Mouse (Mus musculus) kidney, adult 9 months (tissue): ENCODE measurements at regions not wholly inside any gene's neighbourhood (a gene's known extent, or its start where the extent isn't known, plus 50 kb on each side); places are given as distances from the start of the nearest gene placed in this dataset.

Experiments
- DNase-seq: peaks from one replicate; pipeline ENCODE4 v3.0.0; 2022

GRCm38 (mm10) chr13:114523116-114523515 is 64.4 kb upstream of the Fst start:
- DNase-seq: no peak

- DNase-seq: no peak
Observed at GRCm38 (mm10) chr13:114526856-114527255, 68.1 kb upstream of the Fst start.

GRCm38 (mm10) chr13:114530171-114530774 is 71.5 kb upstream of the Fst start:
- DNase-seq: no peak

GRCm38 (mm10) chr13:114531780-114532179 is 73.0 kb upstream of the Fst start:
- DNase-seq: no peak

GRCm38 (mm10) chr13:114532393-114533097 is 73.8 kb upstream of the Fst start:
- no peak for DNase-seq

- no peak for DNase-seq
Observed at GRCm38 (mm10) chr13:114534591-114534990, 75.8 kb upstream of the Fst start.

- no peak for DNase-seq
Observed at GRCm38 (mm10) chr13:114535721-114536120, 77.0 kb upstream of the Fst start.

- no peak for DNase-seq
Observed at GRCm38 (mm10) chr13:114571731-114572130, 113.0 kb upstream of the Fst start.

GRCm38 (mm10) chr13:114584566-114584965 is 125.8 kb upstream of the Fst start:
- no peak for DNase-seq

- DNase-seq: peak; percentile 85
Observed at GRCm38 (mm10) chr13:114587621-114588020, 128.9 kb upstream of the Fst start.

- no peak for DNase-seq
Observed at GRCm38 (mm10) chr13:114603341-114603740, 144.6 kb upstream of the Fst start.

- no peak for DNase-seq
Observed at GRCm38 (mm10) chr13:114604037-114604694, 145.4 kb upstream of the Fst start.

- DNase-seq: no peak
Observed at GRCm38 (mm10) chr13:114613909-114614308, 155.2 kb upstream of the Fst start.

- no peak for DNase-seq
Observed at GRCm38 (mm10) chr13:114619416-114619815, 160.7 kb upstream of the Fst start.

GRCm38 (mm10) chr13:114636731-114637130 is 178.0 kb upstream of the Fst start:
- DNase-seq: peak; percentile 43

- DNase-seq: no peak
Observed at GRCm38 (mm10) chr13:114639531-114639930, 178.5 kb upstream of the Mocs2 start.

- no peak for DNase-seq
Observed at GRCm38 (mm10) chr13:114641688-114642390, 176.2 kb upstream of the Mocs2 start.

GRCm38 (mm10) chr13:114642901-114643491 is 175.0 kb upstream of the Mocs2 start:
- no peak for DNase-seq

GRCm38 (mm10) chr13:114643521-114643920 is 174.5 kb upstream of the Mocs2 start:
- no peak for DNase-seq

- no peak for DNase-seq
Observed at GRCm38 (mm10) chr13:114654267-114654666, 163.8 kb upstream of the Mocs2 start.

- DNase-seq: no peak
Observed at GRCm38 (mm10) chr13:114654953-114655586, 163.0 kb upstream of the Mocs2 start.

GRCm38 (mm10) chr13:114672411-114672810 is 145.6 kb upstream of the Mocs2 start:
- no peak for DNase-seq
